12 mouse cellular contexts compared by ENCODE assay signal in the genomic region with DNA sequence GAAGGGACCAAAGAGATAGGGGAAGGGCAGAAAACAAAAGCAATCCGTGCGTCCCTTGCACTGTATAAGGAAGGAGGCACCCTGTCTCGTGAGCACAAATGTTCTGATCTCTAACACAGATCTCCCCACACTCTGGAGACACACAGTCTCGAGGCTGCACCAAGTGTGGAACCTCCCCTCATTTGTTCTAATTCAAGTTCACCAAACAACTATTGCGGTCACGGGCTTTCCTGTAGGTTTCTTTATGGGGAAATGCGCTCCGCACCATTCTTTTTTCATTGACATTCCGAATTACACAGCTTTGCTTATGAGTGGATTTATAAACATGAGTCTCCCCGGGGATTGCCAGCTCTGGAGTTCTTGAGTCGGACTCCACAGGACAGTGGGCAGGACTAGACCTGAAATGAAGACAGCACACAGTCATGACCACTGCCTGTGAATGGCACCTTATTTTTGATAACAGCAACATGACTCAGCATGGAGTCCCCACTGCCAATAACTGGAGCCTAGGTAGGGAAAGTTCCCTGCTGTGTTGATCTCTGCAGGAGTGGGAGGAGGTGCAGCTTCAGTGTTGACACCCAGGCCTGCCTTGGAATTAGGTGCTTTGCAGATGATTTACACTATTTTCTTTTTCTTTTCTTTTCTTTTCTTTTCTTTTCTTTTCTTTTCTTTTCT. TPM values are rescaled to one million over a fixed set of nuclear protein-coding genes. Genes with fewer than 3 reads are reported as not detected.
DNase-seq lines count a peak whose midpoint lies in the region; ATAC-seq and TF ChIP-seq lines count a peak whose summit lies in the region.
"Had no signal": no experiment of that assay in that cellular context is flagged by ENCODE, and none has a peak within 500 bp of the region (broad histone marks: within the 10 kb centered on the region; RNA-seq: fewer than 3 reads in every experiment).

No protein-coding gene starts in this region.

- H3K4me3 ChIP-seq in left cerebral cortex, adult 2 months = no peak overlapping the region
- H3K4me3 ChIP-seq in heart, postnatal 0 days (ENCODE audit: low read depth, low read length) = no peak overlapping the region
- H3K4me3 ChIP-seq: embryonic facial prominence, embryonic 15.5 days; midbrain, embryonic 12.5 days had no signal

- 44% methylated on average over 11 of the region's 11 CpGs for WGBS in heart, postnatal 0 days

- no peaks in the 10 kb centered on the region for H3K9me3 ChIP-seq in heart, postnatal 0 days (replicated peaks; ENCODE audit: control insufficient read depth, low read length)
- H3K9me3 ChIP-seq: embryonic facial prominence, embryonic 15.5 days; midbrain, embryonic 12.5 days had no signal

- peaks cover 13% of the 10 kb centered on the region; the same call in 1 of the 2 replicates for H3K4me1 ChIP-seq in heart, postnatal 0 days (ENCODE audit: control insufficient read depth, insufficient read depth)

- H3K36me3 ChIP-seq in heart, postnatal 0 days (replicated peaks; ENCODE audit: control insufficient read depth, insufficient read depth, low read length) = peaks cover 8% of the 10 kb centered on the region

- intact Hi-C loops in left cerebral cortex, adult 2 months (cut with DNase I) = loop anchor here (5.0 to 10.0 kb wide), 2 partner anchors 121 to 403 kb away; partner anchors contain the start of gene Itm2b
- intact Hi-C loops in left cerebral cortex, postnatal 25 days (cut with DNase I) = loop anchor here (10.0 kb wide), 1 partner anchor 403 kb away; no protein-coding TSS in a partner anchor

- 0 out of 2 replicates have a peak overlapping the region, but pooled peaks have one; percentile 11 for H3K27ac ChIP-seq in left cerebral cortex, adult 2 months
- no peak overlapping the region for H3K27ac ChIP-seq in heart, postnatal 0 days (ENCODE audit: low read depth)
- H3K27ac ChIP-seq: embryonic facial prominence, embryonic 15.5 days; midbrain, embryonic 12.5 days had no signal

- no peak for ATAC-seq in heart, postnatal 0 days (ENCODE audit: insufficient read depth, low read depth)
- ATAC-seq in monocyte, adult 5-6 weeks (replicated peaks; ENCODE audit: insufficient number of reproducible peaks, low FRiP score, low TSS enrichment, poor library complexity, severe bottlenecking) = no peak

- H3K27me3 ChIP-seq in heart, postnatal 0 days (ENCODE audit: control insufficient read depth, insufficient read depth, low read length) = no peaks in the 10 kb centered on the region
- H3K27me3 ChIP-seq: embryonic facial prominence, embryonic 15.5 days; midbrain, embryonic 12.5 days had no signal

- no peak overlapping the region for H3K9ac ChIP-seq in heart, postnatal 0 days (replicated peaks; ENCODE audit: low read depth, low read length)
- H3K9ac ChIP-seq: embryonic facial prominence, embryonic 15.5 days; midbrain, embryonic 12.5 days had no signal

- H3K4me2 ChIP-seq in heart, postnatal 0 days (ENCODE audit: low read depth, low read length) = peak overlapping the region; percentile 12; the same call in 1 of the 2 replicates
- H3K4me2 ChIP-seq: embryonic facial prominence, embryonic 15.5 days; midbrain, embryonic 12.5 days had no signal

- no peak for DNase-seq in left cerebral cortex, adult 2 months (ENCODE audit: extremely low spot score in 1 of 2, low spot score in 2 of 2)
- DNase-seq in left cerebral cortex, postnatal 25 days (ENCODE audit: low spot score in 2 of 2) = no peak
- peak; percentile 31 for DNase-seq in MEL-GATA-1-ER (ENCODE audit: extremely low read depth, low read depth)
- no peak for DNase-seq in heart, postnatal 0 days (ENCODE audit: low spot score)
- peak; percentile 83 for DNase-seq in lung, postnatal 25 days (ENCODE audit: low spot score)
- no peak for DNase-seq in adrenal gland, postnatal 36 days
- no peak for DNase-seq in ovary, postnatal 10 days (ENCODE audit: low spot score)
- DNase-seq: retina, postnatal 1 day; thymus, postnatal 25 days had no signal

- TF ChIP-seq CTCF in left cerebral cortex, adult 2 months (IDR thresholded peaks at IDR 0.05) = no peak
- no peak for TF ChIP-seq CTCF in heart, postnatal 0 days (IDR thresholded peaks at IDR 0.05; ENCODE audit: low read depth)

- TF ChIP-seq EP300 in heart, postnatal 0 days (IDR thresholded peaks at IDR 0.05; ENCODE audit: low read depth) = no peak

RNA-seq across cellular contexts. Expression of gene Med4, which starts 2.0 kb away (rescaled TPM):
- total RNA-seq in left cerebral cortex, adult 2 months (2021) = 10 to 100 TPM; 26.6 to 26.9 TPM
- total RNA-seq in left cerebral cortex, postnatal 25 days (2021) = 10 to 100 TPM; 26.5 to 27.5 TPM
- 17.4 and 17.5 TPM in 2 replicates for total RNA-seq in heart, postnatal 0 days (2014; rRNA removed; ENCODE audit: low replicate concordance)
- polyA plus RNA-seq in heart, postnatal 0 days (2015; fragmentation: Nextera tagmentation; extraction: Ambion mirVana) = 36.1 and 40.2 TPM in 2 replicates
- 10 to 100 TPM; 22.9 to 24.7 TPM for total RNA-seq in adrenal gland, postnatal 36 days (2021)
- 65.7 to 85.4 TPM (median 76.7 TPM) in 3 replicates for total RNA-seq in monocyte, adult 5-6 weeks (2017)

RNA-seq across cellular contexts. Expression of gene Sucla2, which starts 17.3 kb away (rescaled TPM):
- total RNA-seq in left cerebral cortex, adult 2 months (2021) = 100 to 1,000 TPM; 143 to 160 TPM
- 100 to 1,000 TPM; 146 to 164 TPM for total RNA-seq in left cerebral cortex, postnatal 25 days (2021)
- 229 and 249 TPM in 2 replicates for total RNA-seq in heart, postnatal 0 days (2014; rRNA removed; ENCODE audit: low replicate concordance)
- polyA plus RNA-seq in heart, postnatal 0 days (2015; fragmentation: Nextera tagmentation; extraction: Ambion mirVana) = 449 TPM in 2 replicates
- total RNA-seq in adrenal gland, postnatal 36 days (2021) = 100 to 1,000 TPM; 346 to 377 TPM
- total RNA-seq in monocyte, adult 5-6 weeks (2017) = 79.3 to 102 TPM (median 99.6 TPM) in 3 replicates

RNA-seq across cellular contexts. Expression of gene Nudt15, which starts 40.2 kb away (rescaled TPM):
- 1 to 10 TPM; 5.2 to 6.0 TPM for total RNA-seq in left cerebral cortex, adult 2 months (2021)
- 1 to 10 TPM; 4.5 to 6.4 TPM for total RNA-seq in left cerebral cortex, postnatal 25 days (2021)
- 1.8 and 2.8 TPM in 2 replicates for total RNA-seq in heart, postnatal 0 days (2014; rRNA removed; ENCODE audit: low replicate concordance)
- 3.7 and 4.7 TPM in 2 replicates for polyA plus RNA-seq in heart, postnatal 0 days (2015; fragmentation: Nextera tagmentation; extraction: Ambion mirVana)
- 1 to 10 TPM; 7.6 to 7.8 TPM for total RNA-seq in adrenal gland, postnatal 36 days (2021)
- 4.9 to 9.1 TPM (median 8.5 TPM) in 3 replicates for total RNA-seq in monocyte, adult 5-6 weeks (2017)

Comparison
In these comparisons a context has a peak if more than half of its experiments do, and no peak if none do; other contexts are left out.
1. DNase-seq: peak in MEL-GATA-1-ER (single experiment) and lung, postnatal 25 days (single experiment); none in left cerebral cortex, adult 2 months (0 of 2), left cerebral cortex, postnatal 25 days (0 of 2), heart, postnatal 0 days (single experiment), adrenal gland, postnatal 36 days (0 of 2) and ovary, postnatal 10 days (single experiment).